Mouse (Mus musculus) CH12.LX (cell line): ENCODE results near the gene Tada2a.

Experiments
- CTCF ChIP-seq, 2 experiments: IDR thresholded peaks in 1 of 2; conservative IDR thresholded peaks in 1 of 2; 2 replicates each; pipeline ENCODE4 v1.5.1; 2011 to 2012; ENCODE audit warnings: low read depth in 2 of 2, low read length in 2 of 2, improper control_type of control experiment in 1 of 2, inconsistent platforms in 1 of 2, mild to moderate bottlenecking in 1 of 2, moderate library complexity in 1 of 2
- E2F4 ChIP-seq: IDR thresholded peaks from 2 replicates; pipeline ENCODE4 v1.6.1; 2011; ENCODE audit warnings: low read depth, low read length, improper control_type of control experiment; ENCODE audit not compliant: insufficient replicate concordance
- EP300 ChIP-seq: IDR thresholded peaks from 2 replicates; pipeline ENCODE4 v1.6.1; 2011; ENCODE audit warnings: low read length, improper control_type of control experiment
- JUND ChIP-seq: conservative IDR thresholded peaks from 2 replicates; pipeline ENCODE4 v1.6.1; 2011; ENCODE audit warnings: low read depth, low read length, improper control_type of control experiment
- KAT2A ChIP-seq: IDR thresholded peaks from 2 replicates; pipeline ENCODE4 v1.6.1; 2012; ENCODE audit warnings: low read length, improper control_type of control experiment, inconsistent platforms; ENCODE audit not compliant: insufficient replicate concordance
- MAZ ChIP-seq: IDR thresholded peaks from 2 replicates; pipeline ENCODE4 v1.6.1; 2012; ENCODE audit warnings: low read depth, mild to moderate bottlenecking, inconsistent platforms, low read length, improper control_type of control experiment, moderate library complexity
- MXI1 ChIP-seq: IDR thresholded peaks from 2 replicates; pipeline ENCODE4 v1.6.1; 2011; ENCODE audit warnings: mild to moderate bottlenecking, low read depth, low read length, improper control_type of control experiment
- POLR2A ChIP-seq: IDR thresholded peaks from 2 replicates; pipeline ENCODE4 v1.6.1; 2011; ENCODE audit warnings: low read depth, mild to moderate bottlenecking, improper control_type of control experiment, low read length
- POLR2AphosphoS2 ChIP-seq: IDR thresholded peaks from 2 replicates; pipeline ENCODE4 v1.6.1; 2011; ENCODE audit warnings: low read depth, low read length, improper control_type of control experiment
- SMC3 ChIP-seq: IDR thresholded peaks from 2 replicates; pipeline ENCODE4 v1.6.1; 2011; ENCODE audit warnings: low read depth, low read length, improper control_type of control experiment
- ZC3H11A ChIP-seq: IDR thresholded peaks from 2 replicates; pipeline ENCODE4 v1.6.1; 2012; ENCODE audit warnings: low read depth, mild to moderate bottlenecking, inconsistent platforms, low read length, improper control_type of control experiment

- no peak for TF ChIP-seq POLR2A
- no peak for TF ChIP-seq KAT2A
- no peak for TF ChIP-seq EP300
- no peak for TF ChIP-seq JUND
- TF ChIP-seq ZC3H11A: no peak
- TF ChIP-seq SMC3: no peak
- no peak for TF ChIP-seq E2F4
- no peak for TF ChIP-seq MAZ
- no peak for TF ChIP-seq POLR2AphosphoS2
- no peak for TF ChIP-seq CTCF (conservative IDR thresholded peaks at IDR 0.05 in 1 of 2, IDR thresholded peaks at IDR 0.05 in 1 of 2; ENCODE audit: low read depth in 2 of 2, low read length in 2 of 2)
- no peak for TF ChIP-seq MXI1
These were observed 76.3 kb downstream of the Tada2a start for GRCm38 (mm10) chr11:84053055-84053454.
